Mouse (Mus musculus) CH12.LX (cell line): ENCODE measurements around the gene Hnrnpul1. TPM values are rescaled to one million over a fixed set of nuclear protein-coding genes. Genes with fewer than 3 reads are reported as not detected.

ENCODE experiments used
- DNase-seq: peaks from one replicate; pipeline ENCODE4 v3.0.0-alpha.2; 2013; ENCODE audit errors: extremely low read depth
- H3K27ac ChIP-seq: 2 replicates; pipeline ENCODE4 v1.5.1; 2012; ENCODE audit warnings: low read depth, mild to moderate bottlenecking, control low read depth, moderate library complexity; ENCODE audit not compliant: insufficient read depth
- H3K27me3 ChIP-seq: replicated peaks from 2 replicates; pipeline ENCODE3; 2012; ENCODE audit warnings: inconsistent platforms
- H3K36me3 ChIP-seq, 2 experiments: replicated peaks in 1 of 2; 2 replicates each; pipeline versions ENCODE3 to v1.6.1; 2012; ENCODE audit warnings: inconsistent platforms in 1 of 2, low read length in 1 of 2, mild to moderate bottlenecking in 1 of 2, mixed read lengths in 1 of 2, moderate library complexity in 1 of 2; ENCODE audit not compliant: control insufficient read depth in 1 of 2, insufficient read depth in 1 of 2
- H3K4me1 ChIP-seq, 2 experiments: 2 replicates each; pipeline ENCODE4 v1.6.1; 2012; ENCODE audit warnings: inconsistent platforms in 1 of 2, moderate library complexity in 1 of 2; ENCODE audit not compliant: insufficient read depth in 2 of 2, control insufficient read depth in 1 of 2
- H3K4me2 ChIP-seq: 2 replicates; pipeline ENCODE4 v1.6.1; 2012; ENCODE audit warnings: low read depth, mild to moderate bottlenecking, control low read depth; ENCODE audit not compliant: poor library complexity, insufficient read depth, severe bottlenecking
- H3K4me3 ChIP-seq, 3 experiments: fragments of 150-350 bp in 1 of 3; sonication (generic) in 1 of 3; replicated peaks in 1 of 3; 2 replicates each; pipeline versions ENCODE3 to v1.5.1; 2011 to 2012; ENCODE audit warnings: low read depth in 2 of 3, low read length in 2 of 3, mild to moderate bottlenecking in 2 of 3, moderate library complexity in 2 of 3, control low read depth in 1 of 3, improper control_type of control experiment in 1 of 3, inconsistent platforms in 1 of 3, mixed read lengths in 1 of 3; ENCODE audit not compliant: poor library complexity in 1 of 3
- H3K79me2 ChIP-seq: replicated peaks from 2 replicates; pipeline ENCODE4 v1.6.1; 2012; ENCODE audit warnings: mild to moderate bottlenecking, moderate library complexity; ENCODE audit not compliant: control insufficient read depth, poor library complexity, insufficient read depth, severe bottlenecking; ENCODE audit errors: extremely low read depth
- H3K9ac ChIP-seq: 2 replicates; pipeline ENCODE4 v1.6.1; 2012; ENCODE audit warnings: low read depth, mild to moderate bottlenecking, control low read depth, moderate library complexity; ENCODE audit not compliant: insufficient read depth
- H3K9me3 ChIP-seq: replicated peaks from 2 replicates; pipeline ENCODE3; 2012; ENCODE audit warnings: low read length, inconsistent platforms, mixed read lengths
- CHD1 ChIP-seq: IDR thresholded peaks from 2 replicates; pipeline ENCODE4 v1.6.1; 2012; ENCODE audit warnings: low read depth, low read length, improper control_type of control experiment, inconsistent platforms
- CHD2 ChIP-seq: IDR thresholded peaks from 2 replicates; pipeline ENCODE4 v1.6.1; 2011; ENCODE audit warnings: low read length, improper control_type of control experiment
- ELF1 ChIP-seq: IDR thresholded peaks from 2 replicates; pipeline ENCODE4 v1.6.1; 2014; ENCODE audit warnings: low read depth, mild to moderate bottlenecking, inconsistent platforms, low read length, improper control_type of control experiment
- HCFC1 ChIP-seq: IDR thresholded peaks from 2 replicates; pipeline ENCODE4 v1.6.1; 2012; ENCODE audit warnings: low read depth, mild to moderate bottlenecking, inconsistent platforms, low read length, improper control_type of control experiment
- IRF4 ChIP-seq: IDR thresholded peaks from 2 replicates; pipeline ENCODE4 v1.6.1; 2014; ENCODE audit warnings: low read depth, mild to moderate bottlenecking, inconsistent platforms, low read length, improper control_type of control experiment
- JUN ChIP-seq: IDR thresholded peaks from 2 replicates; pipeline ENCODE4 v1.6.1; 2011; ENCODE audit warnings: low read depth, mild to moderate bottlenecking, low read length, improper control_type of control experiment, moderate library complexity; ENCODE audit not compliant: insufficient read depth
- KAT2A ChIP-seq: IDR thresholded peaks from 2 replicates; pipeline ENCODE4 v1.6.1; 2012; ENCODE audit warnings: low read length, improper control_type of control experiment, inconsistent platforms; ENCODE audit not compliant: insufficient replicate concordance
- MAZ ChIP-seq: IDR thresholded peaks from 2 replicates; pipeline ENCODE4 v1.6.1; 2012; ENCODE audit warnings: low read depth, mild to moderate bottlenecking, inconsistent platforms, low read length, improper control_type of control experiment, moderate library complexity
- MEF2A ChIP-seq: IDR thresholded peaks from 2 replicates; pipeline ENCODE4 v1.6.1; 2014; ENCODE audit warnings: low read depth, mild to moderate bottlenecking, inconsistent platforms, low read length, improper control_type of control experiment, borderline replicate concordance
- MXI1 ChIP-seq: IDR thresholded peaks from 2 replicates; pipeline ENCODE4 v1.6.1; 2011; ENCODE audit warnings: mild to moderate bottlenecking, low read depth, low read length, improper control_type of control experiment
- NELFE ChIP-seq: IDR thresholded peaks from 2 replicates; pipeline ENCODE4 v1.6.1; 2011; ENCODE audit warnings: low read depth, low read length, improper control_type of control experiment
- PAX5 ChIP-seq: IDR thresholded peaks from 2 replicates; pipeline ENCODE4 v1.6.1; 2012; ENCODE audit warnings: low read length, inconsistent platforms, mixed read lengths
- POLR2AphosphoS2 ChIP-seq: IDR thresholded peaks from 2 replicates; pipeline ENCODE4 v1.6.1; 2011; ENCODE audit warnings: low read depth, low read length, improper control_type of control experiment
- SIN3A ChIP-seq: IDR thresholded peaks from 2 replicates; pipeline ENCODE4 v1.6.1; 2012; ENCODE audit warnings: low read length, improper control_type of control experiment, inconsistent platforms
- SMC3 ChIP-seq: IDR thresholded peaks from 2 replicates; pipeline ENCODE4 v1.6.1; 2011; ENCODE audit warnings: low read depth, low read length, improper control_type of control experiment
- TBP ChIP-seq: conservative IDR thresholded peaks from 2 replicates; pipeline ENCODE4 v1.6.1; 2011; ENCODE audit warnings: low read depth, low read length, improper control_type of control experiment
- UBTF ChIP-seq: IDR thresholded peaks from 2 replicates; pipeline ENCODE4 v1.6.1; 2012; ENCODE audit warnings: low read depth, mild to moderate bottlenecking, inconsistent platforms, low read length, improper control_type of control experiment, moderate library complexity
- ZC3H11A ChIP-seq: IDR thresholded peaks from 2 replicates; pipeline ENCODE4 v1.6.1; 2012; ENCODE audit warnings: low read depth, mild to moderate bottlenecking, inconsistent platforms, low read length, improper control_type of control experiment
- ZKSCAN1 ChIP-seq: IDR thresholded peaks from 2 replicates; pipeline ENCODE4 v1.6.1; 2012; ENCODE audit warnings: low read depth, inconsistent platforms, low read length, improper control_type of control experiment, borderline replicate concordance
- ZNF384 ChIP-seq: IDR thresholded peaks from 2 replicates; pipeline ENCODE4 v1.6.1; 2012; ENCODE audit warnings: low read depth, low read length, improper control_type of control experiment, inconsistent platforms
- dilution Hi-C: fragments of 300-500 bp; cut with MboI; formaldehyde crosslinking; loops from 2 replicates; pipeline ENCODE4 v1.14.3; 2020; ENCODE audit warnings: low sequenced_read_pairs; ENCODE audit not compliant: extremely low pct_unique_long_range_greater_than_20kb, extremely low pct_ligation_motif_present
- in situ Hi-C: fragments of 300-500 bp; cut with MboI; formaldehyde crosslinking; loops from 3 replicates; pipeline ENCODE4 v1.14.3; 2019; ENCODE audit warnings: low sequenced_read_pairs, low pct_ligation_motif_present, low pct_unique_long_range_greater_than_20kb, mixed read lengths
- polyA plus RNA-seq: library from polyadenylated mRNA; unstranded; fragments of >175 nt; gene quantifications from 2 replicates; pipeline ENCODE4 v1.2.1, GENCODE M21; 2012; ENCODE audit warnings: low read depth; ENCODE audit not compliant: insufficient read length
- total RNA-seq, 2 experiments: library from RNA; depleted of rRNA; stranded (reverse); fragments of 300-350 nt in 1 of 2; fragments of >200 nt in 1 of 2; gene quantifications; 2 replicates each; pipeline ENCODE4 v1.2.3; 2012 to 2014

The Hnrnpul1 gene
- total and polyA plus RNA-seq, 3 experiments = 52.6 to 188 (median 72.2) TPM

DNA sequence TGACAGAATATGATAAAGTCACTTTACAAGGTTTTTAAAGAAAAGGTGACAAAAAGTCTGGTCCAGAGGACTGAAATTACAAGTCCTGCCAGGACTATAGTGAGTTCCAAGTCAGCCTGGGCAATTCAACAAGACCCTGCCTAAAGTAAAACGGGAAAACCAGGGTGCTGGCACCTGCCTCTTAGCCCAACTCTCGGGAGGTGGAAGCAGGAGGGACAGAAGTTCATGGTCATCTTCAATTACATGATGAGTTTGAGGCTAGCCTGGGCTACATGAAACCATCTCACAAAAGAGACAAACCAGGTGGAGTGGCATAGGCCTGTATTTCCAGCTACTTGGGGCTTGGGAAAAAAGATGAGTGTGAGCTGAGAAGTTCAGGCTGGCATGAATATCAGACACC lies 82.9 kb downstream of the Hnrnpul1 start:
- TF ChIP-seq ELF1 = no peak
- no peak for TF ChIP-seq ZKSCAN1
- no peak for TF ChIP-seq HCFC1
- no peak for TF ChIP-seq CHD2
- no peak for TF ChIP-seq ZNF384
- TF ChIP-seq MEF2A = no peak
- TF ChIP-seq PAX5 = no peak
- no peak for TF ChIP-seq TBP
- TF ChIP-seq SMC3 = no peak
- no peak; the same call in 1 of the 2 replicates for TF ChIP-seq POLR2AphosphoS2
- TF ChIP-seq MXI1 = no peak
- TF ChIP-seq MAZ = no peak
- no peak for TF ChIP-seq SIN3A
- TF ChIP-seq UBTF = no peak
- TF ChIP-seq JUN = no peak
- no peak for TF ChIP-seq KAT2A
- TF ChIP-seq NELFE = no peak
- TF ChIP-seq ZC3H11A = no peak
- TF ChIP-seq IRF4 = no peak
- no peak for TF ChIP-seq CHD1
- no peak overlapping the region for H3K4me3 ChIP-seq
- no peak for DNase-seq
- H3K9ac ChIP-seq = no peak overlapping the region
- H3K9me3 ChIP-seq = peaks cover 3% of the 10 kb centered on the region
- H3K4me2 ChIP-seq = no peak overlapping the region
- peaks cover 28 to 53% of the 10 kb centered on the region in 2 experiments for H3K36me3 ChIP-seq
- dilution Hi-C loops = no loop called here
- H3K27me3 ChIP-seq = no peaks in the 10 kb centered on the region
- no peaks in the 10 kb centered on the region for H3K79me2 ChIP-seq
- in situ Hi-C loops = no loop called here
- H3K27ac ChIP-seq = no peak overlapping the region
- peaks cover 0 to 3% of the 10 kb centered on the region in 2 experiments; a peak in 1 of 4 replicates for H3K4me1 ChIP-seq

Other genes starting within 250 kb of the Hnrnpul1 start
- gene Ceacam2, start 214.9 kb downstream of the Hnrnpul1 start, total RNA-seq (2012; rRNA removed) = 0.08 TPM in 1 of 2 replicates, not detected in the other
- gene Ceacam2, start 214.9 kb downstream of the Hnrnpul1 start, total RNA-seq (2014; rRNA removed) = not detected in 2 replicates
- gene Ceacam2, start 214.9 kb downstream of the Hnrnpul1 start, polyA plus RNA-seq = 0.64 and 0.90 TPM in 2 replicates
- not detected in 2 replicates for gene Erich4, start 138.9 kb downstream of the Hnrnpul1 start, total RNA-seq (2012; rRNA removed)
- not detected in 2 replicates for gene Erich4, start 138.9 kb downstream of the Hnrnpul1 start, total RNA-seq (2014; rRNA removed)
- not detected in 2 replicates for gene Erich4, start 138.9 kb downstream of the Hnrnpul1 start, polyA plus RNA-seq
- 18.7 and 21.4 TPM in 2 replicates for gene Dmac2, start 135.3 kb downstream of the Hnrnpul1 start, total RNA-seq (2012; rRNA removed)
- gene Dmac2, start 135.3 kb downstream of the Hnrnpul1 start, total RNA-seq (2014; rRNA removed) = 19.8 and 20.6 TPM in 2 replicates
- gene Dmac2, start 135.3 kb downstream of the Hnrnpul1 start, polyA plus RNA-seq = 35.0 and 35.1 TPM in 2 replicates
- gene B3gnt8, start 128.1 kb downstream of the Hnrnpul1 start, total RNA-seq (2012; rRNA removed) = 0.21 TPM in 2 replicates
- not detected in 2 replicates for gene B3gnt8, start 128.1 kb downstream of the Hnrnpul1 start, total RNA-seq (2014; rRNA removed)
- 0.24 and 0.29 TPM in 2 replicates for gene B3gnt8, start 128.1 kb downstream of the Hnrnpul1 start, polyA plus RNA-seq
- 14.9 and 19.9 TPM in 2 replicates for gene Bckdha, start 95.8 kb downstream of the Hnrnpul1 start, total RNA-seq (2012; rRNA removed)
- 20.8 and 21.4 TPM in 2 replicates for gene Bckdha, start 95.8 kb downstream of the Hnrnpul1 start, total RNA-seq (2014; rRNA removed)
- 13.4 and 17.2 TPM in 2 replicates for gene Bckdha, start 95.8 kb downstream of the Hnrnpul1 start, polyA plus RNA-seq
- 105 and 116 TPM in 2 replicates for gene Exosc5, start 95.6 kb downstream of the Hnrnpul1 start, total RNA-seq (2012; rRNA removed)
- 114 and 123 TPM in 2 replicates for gene Exosc5, start 95.6 kb downstream of the Hnrnpul1 start, total RNA-seq (2014; rRNA removed)
- gene Exosc5, start 95.6 kb downstream of the Hnrnpul1 start, polyA plus RNA-seq = 102 and 125 TPM in 2 replicates
- 0.17 and 0.55 TPM in 2 replicates for gene Tmem91, start 79.6 kb downstream of the Hnrnpul1 start, total RNA-seq (2012; rRNA removed)
- gene Tmem91, start 79.6 kb downstream of the Hnrnpul1 start, total RNA-seq (2014; rRNA removed) = not detected in 2 replicates
- gene Tmem91, start 79.6 kb downstream of the Hnrnpul1 start, polyA plus RNA-seq = 1.3 and 1.9 TPM in 2 replicates
- gene B9d2, start 74.0 kb downstream of the Hnrnpul1 start, total RNA-seq (2012; rRNA removed) = 13.1 and 15.8 TPM in 2 replicates
- gene B9d2, start 74.0 kb downstream of the Hnrnpul1 start, total RNA-seq (2014; rRNA removed) = 9.3 and 10.0 TPM in 2 replicates
- 21.2 and 23.8 TPM in 2 replicates for gene B9d2, start 74.0 kb downstream of the Hnrnpul1 start, polyA plus RNA-seq
- 25.9 and 28.8 TPM in 2 replicates for gene Tgfb1, start 67.8 kb downstream of the Hnrnpul1 start, total RNA-seq (2012; rRNA removed)
- 8.7 and 9.2 TPM in 2 replicates for gene Tgfb1, start 67.8 kb downstream of the Hnrnpul1 start, total RNA-seq (2014; rRNA removed)
- 104 and 109 TPM in 2 replicates for gene Tgfb1, start 67.8 kb downstream of the Hnrnpul1 start, polyA plus RNA-seq
- gene Ccdc97, start 35.7 kb downstream of the Hnrnpul1 start, total RNA-seq (2012; rRNA removed) = 14.1 and 14.4 TPM in 2 replicates
- 4.5 and 5.7 TPM in 2 replicates for gene Ccdc97, start 35.7 kb downstream of the Hnrnpul1 start, total RNA-seq (2014; rRNA removed)
- gene Ccdc97, start 35.7 kb downstream of the Hnrnpul1 start, polyA plus RNA-seq = 38.8 and 44.8 TPM in 2 replicates
- 0.76 and 0.98 TPM in 2 replicates for gene Axl, start 33.9 kb upstream of the Hnrnpul1 start, total RNA-seq (2012; rRNA removed)
- gene Axl, start 33.9 kb upstream of the Hnrnpul1 start, total RNA-seq (2014; rRNA removed) = 0.15 and 0.19 TPM in 2 replicates
- 0.96 and 1.6 TPM in 2 replicates for gene Axl, start 33.9 kb upstream of the Hnrnpul1 start, polyA plus RNA-seq
- gene Cyp2s1, start 62.2 kb upstream of the Hnrnpul1 start, total RNA-seq (2012; rRNA removed) = 0.04 TPM in 1 of 2 replicates, not detected in the other
- not detected in 2 replicates for gene Cyp2s1, start 62.2 kb upstream of the Hnrnpul1 start, total RNA-seq (2014; rRNA removed)
- gene Cyp2s1, start 62.2 kb upstream of the Hnrnpul1 start, polyA plus RNA-seq = not detected in 2 replicates
- gene Cyp2b10, start 142.9 kb upstream of the Hnrnpul1 start, total RNA-seq (2012; rRNA removed) = not detected in 2 replicates
- not detected in 2 replicates for gene Cyp2b10, start 142.9 kb upstream of the Hnrnpul1 start, total RNA-seq (2014; rRNA removed)
- not detected in 2 replicates for gene Cyp2b10, start 142.9 kb upstream of the Hnrnpul1 start, polyA plus RNA-seq